Mouse (Mus musculus) testis, adult 2 months (tissue): ENCODE data around the gene Snx29. TPM values are rescaled to one million over a fixed set of nuclear protein-coding genes. Genes with fewer than 3 reads are reported as not detected.
"Not testable (repeated sequence)": the region's sequence is repeated elsewhere in the genome, so short reads cannot be mapped to it uniquely, and the experiment has no call there.

Experiments
- H3K27ac ChIP-seq: fragments of 200-500 bp; 2 replicates; pipeline ENCODE4 v1.5.1; 2012; ENCODE audit warnings: low read depth, low read length; ENCODE audit not compliant: control insufficient read depth, insufficient read depth
- H3K27me3 ChIP-seq: fragments of 200-500 bp; 2 replicates; pipeline ENCODE4 v1.6.1; 2012; ENCODE audit warnings: mild to moderate bottlenecking, low read length, moderate library complexity; ENCODE audit not compliant: control insufficient read depth, insufficient read depth
- H3K36me3 ChIP-seq: fragments of 200-500 bp; 2 replicates; pipeline ENCODE4 v1.6.1; 2012; ENCODE audit warnings: mild to moderate bottlenecking, low read length; ENCODE audit not compliant: control insufficient read depth, insufficient read depth
- H3K4me1 ChIP-seq: fragments of 200-500 bp; 2 replicates; pipeline ENCODE4 v1.6.1; 2012; ENCODE audit warnings: low read length; ENCODE audit not compliant: control insufficient read depth, insufficient read depth
- H3K4me3 ChIP-seq: fragments of 200-500 bp; 2 replicates; pipeline ENCODE4 v1.5.1; 2012; ENCODE audit warnings: low read depth, mild to moderate bottlenecking, low read length, moderate library complexity, mixed read lengths; ENCODE audit not compliant: control insufficient read depth
- CTCF ChIP-seq: fragments of 200-500 bp; IDR thresholded peaks from 2 replicates; pipeline ENCODE4 v1.5.1; 2012; ENCODE audit warnings: low read depth, mild to moderate bottlenecking, inconsistent platforms, low read length, moderate library complexity; ENCODE audit not compliant: control insufficient read depth, insufficient read depth, insufficient replicate concordance
- POLR2A ChIP-seq: fragments of 200-500 bp; IDR thresholded peaks from 2 replicates; pipeline ENCODE4 v1.6.1; 2012; ENCODE audit warnings: low read depth, mild to moderate bottlenecking, inconsistent platforms, low read length, moderate library complexity; ENCODE audit not compliant: control insufficient read depth
- polyA plus RNA-seq: library from polyadenylated mRNA; depleted of rRNA; stranded (reverse); fragments of >200 nt; gene quantifications from 2 replicates; pipeline ENCODE4 v1.2.3, GENCODE M21; 2012

The Snx29 gene
- polyA plus RNA-seq, 1 experiment, result 6.1 TPM

- H3K27ac ChIP-seq, result no peak overlapping the region
- peaks cover 15% of the 10 kb centered on the region for H3K4me1 ChIP-seq
- TF ChIP-seq CTCF (no peak), POLR2A (no peak)
- no peaks in the 10 kb centered on the region for H3K27me3 ChIP-seq
- no peaks in the 10 kb centered on the region for H3K36me3 ChIP-seq
- H3K4me3 ChIP-seq, result no peak overlapping the region
Observed at GRCm38 (mm10) chr16:11568601-11569000, 245.9 kb downstream of the Snx29 start.

DNA sequence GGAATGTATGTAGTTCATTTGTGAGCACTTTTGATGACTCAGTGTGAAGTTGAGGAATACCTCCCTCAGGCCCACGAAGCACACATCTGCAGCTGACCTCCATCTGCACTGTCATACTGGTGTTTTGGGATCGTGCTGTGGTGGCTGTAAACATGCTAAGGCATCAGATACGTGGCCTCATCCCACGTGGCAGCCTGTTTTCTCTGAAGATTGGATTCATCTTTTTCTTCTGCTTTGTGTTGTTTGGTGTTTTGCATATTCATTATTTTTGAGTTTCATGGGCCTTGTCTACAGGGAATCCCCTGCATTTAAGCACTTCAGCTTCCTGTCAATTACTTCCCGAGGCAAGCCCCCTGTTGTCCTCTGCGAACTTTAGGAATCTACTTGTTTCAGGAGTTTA lies 246.4 kb downstream of the Snx29 start:
- Histone ChIP-seq H3K36me3 (no peaks in the 10 kb centered on the region), H3K27ac (no peak overlapping the region), H3K27me3 (no peaks in the 10 kb centered on the region), H3K4me1 (peaks cover 15% of the 10 kb centered on the region), H3K4me3 (no peak overlapping the region)
- TF ChIP-seq POLR2A (no peak), CTCF (no peak)

DNA sequence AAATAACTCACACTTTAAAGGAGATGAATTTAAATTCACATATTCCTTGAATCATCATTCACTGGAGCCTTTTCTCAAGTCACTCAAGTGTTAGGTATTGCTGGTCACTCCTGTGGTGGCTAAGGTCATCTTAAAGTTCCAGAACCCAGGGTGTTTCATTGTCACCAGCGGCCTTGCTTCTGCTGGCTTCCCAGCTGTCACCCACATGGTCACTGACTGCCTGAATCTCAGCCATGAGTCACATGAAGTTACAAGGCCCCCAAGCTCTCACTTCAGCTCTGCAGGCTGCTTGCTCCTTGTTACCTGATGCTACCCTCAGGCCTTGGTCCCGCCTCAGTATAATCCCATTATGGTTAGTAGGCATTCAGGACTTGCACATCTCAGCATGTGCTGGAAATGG lies 247.4 kb downstream of the Snx29 start:
- no peaks in the 10 kb centered on the region for H3K36me3 ChIP-seq
- no peak overlapping the region for H3K27ac ChIP-seq
- TF ChIP-seq CTCF (no peak), POLR2A (no peak)
- H3K4me1 ChIP-seq, result peaks cover 15% of the 10 kb centered on the region
- no peak overlapping the region for H3K4me3 ChIP-seq
- H3K27me3 ChIP-seq, result no peaks in the 10 kb centered on the region

DNA sequence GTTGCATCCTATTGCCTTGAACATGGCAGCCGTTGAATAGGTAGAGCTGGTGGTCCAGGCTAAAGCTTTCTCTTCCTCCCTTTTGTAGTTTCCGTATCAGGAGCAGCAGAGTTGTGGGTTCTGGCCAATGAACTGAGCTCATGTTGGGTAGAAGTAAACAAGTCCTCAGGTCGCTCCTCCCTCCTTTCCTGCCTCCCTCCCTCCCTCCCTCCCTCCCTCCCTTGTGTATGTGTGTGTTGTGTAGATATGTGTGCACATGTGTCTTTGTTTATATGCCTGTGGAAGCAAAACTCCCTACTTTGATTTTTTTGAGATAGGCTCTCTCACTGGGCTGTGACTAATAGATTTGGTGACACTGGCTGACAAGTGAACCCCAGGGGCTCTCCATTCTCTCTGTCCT lies 251.8 kb downstream of the Snx29 start:
- TF ChIP-seq CTCF (no peak), POLR2A (no peak)

DNA sequence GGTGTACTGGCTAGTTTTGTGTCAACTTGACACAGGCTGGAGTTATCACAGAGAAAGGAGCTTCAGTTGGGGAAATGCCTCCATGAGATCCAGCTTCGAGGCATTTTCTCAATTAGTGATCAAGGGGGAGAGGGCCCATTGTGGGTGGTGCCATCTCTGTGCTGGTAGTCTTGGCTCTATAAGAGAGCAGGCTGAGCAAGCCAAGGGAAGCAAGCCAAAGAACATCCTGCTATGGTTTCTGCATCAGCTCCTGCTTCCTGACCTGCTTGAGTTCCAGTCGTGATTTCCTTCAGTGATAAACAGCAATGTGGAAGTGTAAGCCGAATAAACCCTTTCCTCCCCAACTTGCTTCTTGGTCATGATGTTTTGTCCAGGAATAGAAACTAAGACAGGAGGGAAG lies 253.0 kb downstream of the Snx29 start:
- H3K27ac ChIP-seq, H3K4me3 ChIP-seq, H3K27me3 ChIP-seq, H3K4me1 ChIP-seq, H3K36me3 ChIP-seq: not testable (repeated sequence)

More for the DNA sequence above, 251.8 kb downstream of the Snx29 start:
- H3K4me3 ChIP-seq, result no peak overlapping the region
- H3K27me3 ChIP-seq, result no peaks in the 10 kb centered on the region
- H3K27ac ChIP-seq, result no peak overlapping the region
- no peaks in the 10 kb centered on the region for H3K36me3 ChIP-seq
- no peaks in the 10 kb centered on the region for H3K4me1 ChIP-seq

GRCm38 (mm10) chr16:11577541-11578255 lies 255.0 kb downstream of the Snx29 start:
- H3K27me3 ChIP-seq, result no peaks in the 10 kb centered on the region
- H3K36me3 ChIP-seq, result no peaks in the 10 kb centered on the region
- no peaks in the 10 kb centered on the region for H3K4me1 ChIP-seq
- TF ChIP-seq POLR2A (no peak), CTCF (no peak)
- H3K27ac ChIP-seq, result no peak overlapping the region
- H3K4me3 ChIP-seq, result no peak overlapping the region

DNA sequence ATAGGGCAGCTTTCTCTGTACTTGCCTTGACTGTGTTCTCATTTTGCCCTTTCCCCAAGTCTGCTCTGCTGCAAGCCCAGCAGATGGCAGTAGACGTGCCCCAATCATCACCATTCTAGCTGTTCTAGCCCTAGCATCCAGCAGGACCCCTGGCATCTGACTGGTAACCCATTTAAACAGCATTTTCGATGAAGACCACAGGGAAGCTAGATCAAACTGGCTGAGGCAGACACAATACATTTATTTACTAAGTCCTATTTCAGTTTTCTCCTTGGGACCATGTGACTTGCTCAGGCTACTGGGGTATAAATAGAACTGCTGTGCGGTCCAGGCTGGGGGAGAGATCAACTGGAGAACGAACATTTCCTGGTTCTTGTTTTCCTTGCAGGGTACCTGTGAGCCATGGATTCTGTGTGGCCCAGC lies 257.0 kb downstream of the Snx29 start:
- TF ChIP-seq POLR2A (no peak), CTCF (peak; percentile 58; the same call in 1 of the 2 replicates)

More for the DNA sequence above, 257.0 kb downstream of the Snx29 start:
- H3K27me3 ChIP-seq, result no peaks in the 10 kb centered on the region
- no peaks in the 10 kb centered on the region for H3K36me3 ChIP-seq
- no peak overlapping the region for H3K4me3 ChIP-seq
- H3K4me1 ChIP-seq, result no peaks in the 10 kb centered on the region
- H3K27ac ChIP-seq, result no peak overlapping the region
